Mouse (Mus musculus) heart, adult 2 months (tissue): ENCODE results near the gene Eps8. TPM values are rescaled to one million over a fixed set of nuclear protein-coding genes. Genes with fewer than 3 reads are reported as not detected.

Experiments used
- DNase-seq, 2 experiments: peaks; one replicate each; pipeline ENCODE4 v3.0.0; 2021
- H3K27ac ChIP-seq: fragments of 200-600 bp; 2 replicates; pipeline ENCODE4 v1.8.1; 2022
- H3K27me3 ChIP-seq: fragments of 200-500 bp; 2 replicates; pipeline ENCODE4 v1.6.1; 2012; ENCODE audit warnings: mild to moderate bottlenecking, low read length, inconsistent platforms, mixed read lengths; ENCODE audit not compliant: control insufficient read depth, insufficient read depth
- H3K36me3 ChIP-seq: fragments of 200-500 bp; 2 replicates; pipeline ENCODE4 v1.6.1; 2012; ENCODE audit warnings: low read length, inconsistent platforms; ENCODE audit not compliant: control insufficient read depth, insufficient read depth
- H3K4me1 ChIP-seq: fragments of 200-500 bp; 2 replicates; pipeline ENCODE4 v1.6.1; 2011; ENCODE audit warnings: low read length; ENCODE audit not compliant: control insufficient read depth, insufficient read depth
- H3K4me3 ChIP-seq: fragments of 200-600 bp; 2 replicates; pipeline ENCODE4 v1.8.1; 2022
- H3K79me2 ChIP-seq: fragments of 200-500 bp; replicated peaks from 2 replicates; pipeline ENCODE4 v1.6.1; 2012; ENCODE audit warnings: mild to moderate bottlenecking, inconsistent platforms, low read length, moderate library complexity, mixed read lengths; ENCODE audit not compliant: control insufficient read depth, insufficient read depth
- H3K9ac ChIP-seq: fragments of 200-500 bp; 2 replicates; pipeline ENCODE4 v1.6.1; 2012; ENCODE audit warnings: low read depth, mild to moderate bottlenecking, control low read depth, inconsistent platforms, low read length, mixed read lengths
- CTCF ChIP-seq: fragments of 200-600 bp; IDR thresholded peaks from 2 replicates; pipeline ENCODE4 v1.8.1; 2022; ENCODE audit warnings: antibody characterized with exemption, mild to moderate bottlenecking, moderate library complexity
- EP300 ChIP-seq: fragments of 200-500 bp; IDR thresholded peaks from 2 replicates; pipeline ENCODE4 v1.6.1; 2011; ENCODE audit warnings: low read depth, low read length, control low read depth; ENCODE audit not compliant: insufficient read depth
- POLR2A ChIP-seq: fragments of 200-500 bp; IDR thresholded peaks from 2 replicates; pipeline ENCODE4 v1.6.1; 2011; ENCODE audit warnings: mild to moderate bottlenecking, low read depth, low read length, control low read depth; ENCODE audit not compliant: insufficient read depth
- WGBS: fragments of 180-500 bp; shearing (Covaris S2); methylation state at CpG from one replicate; pipeline ENCODE4 v1.1.7; 2018; 5-methylcytosine and 5-hydroxymethylcytosine counted together
- intact Hi-C: fragments of 180-260 bp; cut with DNase I; formaldehyde crosslinking; loops from one replicate; pipeline ENCODE4 v1.15.1; 2025
- polyA plus RNA-seq: library from polyadenylated mRNA; depleted of rRNA; stranded (reverse); fragments of >200 nt; gene quantifications from 2 replicates; pipeline ENCODE4 v1.2.3, GENCODE M21; 2012
- total RNA-seq, 2 experiments: library from RNA; stranded (reverse); gene quantifications; 2 replicates each; pipeline ENCODE4 v1.2.3; 2021

The Eps8 gene
- total and polyA plus RNA-seq, 3 experiments = 6.7 to 12.2 (median 11.6) TPM

- 97% methylated on average over 8 of the region's 8 CpGs for WGBS
- intact Hi-C loops = no loop called here
- no peaks in the 10 kb centered on the region for H3K27me3 ChIP-seq
- H3K36me3 ChIP-seq = no peaks in the 10 kb centered on the region
- no peak overlapping the region for H3K27ac ChIP-seq
- H3K79me2 ChIP-seq = no peaks in the 10 kb centered on the region
- no peak for DNase-seq
- no peak overlapping the region for H3K9ac ChIP-seq
- TF ChIP-seq POLR2A = no peak
- no peak for TF ChIP-seq EP300
- TF ChIP-seq CTCF = no peak
- H3K4me3 ChIP-seq = no peak overlapping the region
- peaks cover 8% of the 10 kb centered on the region for H3K4me1 ChIP-seq
These were observed 40.4 kb upstream of the Eps8 start for GRCm38 (mm10) chr6:137695046-137695445.

GRCm38 (mm10) chr6:137694310-137694709 is 39.6 kb upstream of the Eps8 start:
- WGBS = 51% methylated on average over 2 of the region's 2 CpGs
- no peak for TF ChIP-seq EP300
- TF ChIP-seq POLR2A = no peak
- TF ChIP-seq CTCF = no peak
- Histone ChIP-seq H3K9ac (no peak overlapping the region), H3K27ac (no peak overlapping the region), H3K4me3 (no peak overlapping the region), H3K27me3 (no peaks in the 10 kb centered on the region), H3K36me3 (no peaks in the 10 kb centered on the region), H3K4me1 (peaks cover 8% of the 10 kb centered on the region), H3K79me2 (no peaks in the 10 kb centered on the region)
- intact Hi-C loops = no loop called here
- no peak for DNase-seq

- 17% methylated on average over 2 of the region's 2 CpGs for WGBS
- H3K27ac ChIP-seq = no peak overlapping the region
- no peak for TF ChIP-seq CTCF
- no peak for TF ChIP-seq EP300
- no peak for TF ChIP-seq POLR2A
These were observed 36.0 kb upstream of the Eps8 start for GRCm38 (mm10) chr6:137690550-137691119.

GRCm38 (mm10) chr6:137688506-137689105 is 33.9 kb upstream of the Eps8 start:
- Histone ChIP-seq H3K27ac (no peak overlapping the region), H3K4me3 (no peak overlapping the region), H3K9ac (no peak overlapping the region), H3K36me3 (no peaks in the 10 kb centered on the region; the same call in 1 of the 2 replicates), H3K4me1 (peaks cover 9% of the 10 kb centered on the region), H3K27me3 (no peaks in the 10 kb centered on the region), H3K79me2 (no peaks in the 10 kb centered on the region)
- intact Hi-C loops = no loop called here
- TF ChIP-seq CTCF (no peak), POLR2A (no peak), EP300 (no peak)
- WGBS = 89% methylated on average over 11 of the region's 11 CpGs
- no peak for DNase-seq

More at GRCm38 (mm10) chr6:137690550-137691119, 36.0 kb upstream of the Eps8 start:
- Histone ChIP-seq H3K4me1 (peaks cover 9% of the 10 kb centered on the region), H3K79me2 (no peaks in the 10 kb centered on the region), H3K36me3 (no peaks in the 10 kb centered on the region; the same call in 1 of the 2 replicates), H3K4me3 (no peak overlapping the region), H3K9ac (no peak overlapping the region), H3K27me3 (no peaks in the 10 kb centered on the region)
- intact Hi-C loops = no loop called here
- peak in 1 of 2 experiments; percentile 51 for DNase-seq

GRCm38 (mm10) chr6:137688079-137688478 is 33.4 kb upstream of the Eps8 start:
- TF ChIP-seq POLR2A = no peak
- no peak for TF ChIP-seq CTCF
- TF ChIP-seq EP300 = no peak
- Histone ChIP-seq H3K27ac (no peak overlapping the region), H3K79me2 (no peaks in the 10 kb centered on the region), H3K36me3 (no peaks in the 10 kb centered on the region; the same call in 1 of the 2 replicates), H3K4me1 (peaks cover 9% of the 10 kb centered on the region), H3K4me3 (no peak overlapping the region), H3K27me3 (no peaks in the 10 kb centered on the region), H3K9ac (no peak overlapping the region)
- 74% methylated on average over 3 of the region's 3 CpGs for WGBS
- intact Hi-C loops = no loop called here
- no peak for DNase-seq

- no peak overlapping the region for H3K27ac ChIP-seq
- H3K36me3 ChIP-seq = no peaks in the 10 kb centered on the region; the same call in 1 of the 2 replicates
- no peak overlapping the region for H3K9ac ChIP-seq
- H3K27me3 ChIP-seq = no peaks in the 10 kb centered on the region
- no peaks in the 10 kb centered on the region for H3K79me2 ChIP-seq
- H3K4me3 ChIP-seq = no peak overlapping the region
- intact Hi-C loops = no loop called here
- 54% methylated on average over 5 of the region's 5 CpGs for WGBS
- TF ChIP-seq POLR2A (no peak), EP300 (0 out of 2 replicates have a peak, but pooled peaks have one; percentile 18)
- H3K4me1 ChIP-seq = peaks cover 9% of the 10 kb centered on the region
- no peak for DNase-seq
These were observed 33.0 kb upstream of the Eps8 start for GRCm38 (mm10) chr6:137687667-137688066.
